Mouse (Mus musculus) heart, postnatal 0 days (tissue): ENCODE results near the gene Otc. TPM values are rescaled to one million over a fixed set of nuclear protein-coding genes. Genes with fewer than 3 reads are reported as not detected.
A peak's percentile ranks its signal among the peaks of the same experiment; 100 is the strongest.

ENCODE experiments used
- ATAC-seq: fragments of 200-750 bp; cut with Nextera tagmentation; 2 replicates; pipeline ENCODE4 v1.8.0; 2017; ENCODE audit warnings: low read depth, moderate number of reproducible peaks, moderate library complexity; ENCODE audit not compliant: insufficient read depth
- DNase-seq: peaks from one replicate; pipeline ENCODE4 v3.0.0-alpha.2; 2016; ENCODE audit warnings: low spot score
- H3K27ac ChIP-seq: fragments of 300-500 bp; sonication (generic); 2 replicates; pipeline ENCODE4 v1.5.1; 2014; ENCODE audit warnings: low read depth, mild to moderate bottlenecking
- H3K27me3 ChIP-seq: fragments of 300-500 bp; sonication (generic); 2 replicates; pipeline ENCODE4 v1.6.1; 2014; ENCODE audit warnings: low read length, mixed read lengths; ENCODE audit not compliant: control insufficient read depth, insufficient read depth
- H3K36me3 ChIP-seq: fragments of 300-500 bp; sonication (generic); replicated peaks from 2 replicates; pipeline ENCODE4 v1.6.1; 2014; ENCODE audit warnings: low read length, mixed read lengths; ENCODE audit not compliant: control insufficient read depth, insufficient read depth
- H3K4me1 ChIP-seq: fragments of 300-500 bp; sonication (generic); 2 replicates; pipeline ENCODE4 v1.6.1; 2014; ENCODE audit warnings: antibody characterized with exemption; ENCODE audit not compliant: control insufficient read depth, insufficient read depth
- H3K4me2 ChIP-seq: fragments of 300-500 bp; sonication (generic); 2 replicates; pipeline ENCODE4 v1.6.1; 2014; ENCODE audit warnings: low read depth, mild to moderate bottlenecking, low read length, moderate library complexity
- H3K4me3 ChIP-seq: fragments of 300-500 bp; sonication (generic); 2 replicates; pipeline ENCODE4 v1.5.1; 2014; ENCODE audit warnings: low read depth, low read length
- H3K9ac ChIP-seq: fragments of 300-500 bp; sonication (generic); replicated peaks from 2 replicates; pipeline ENCODE4 v1.6.1; 2014; ENCODE audit warnings: low read depth, low read length, mixed read lengths
- H3K9me3 ChIP-seq: fragments of 300-500 bp; sonication (generic); replicated peaks from 2 replicates; pipeline ENCODE4 v1.6.1; 2016; ENCODE audit warnings: low read length; ENCODE audit not compliant: control insufficient read depth
- CTCF ChIP-seq: IDR thresholded peaks from 2 replicates; pipeline ENCODE4 v1.5.1; 2016; ENCODE audit warnings: antibody characterized with exemption, control low read depth, low read depth
- EP300 ChIP-seq: IDR thresholded peaks from 2 replicates; pipeline ENCODE4 v1.6.1; 2016; ENCODE audit warnings: antibody characterized with exemption, low read depth
- WGBS: fragments of 180-500 bp; shearing (Covaris S2); extraction: QIAGEN DNeasy Blood & Tissue Kit; methylation state at CpG from one replicate; pipeline ENCODE4 v1.1.7; 2014; 5-methylcytosine and 5-hydroxymethylcytosine counted together
- polyA plus RNA-seq: library from polyadenylated mRNA; unstranded; fragments of >200 nt; fragmentation: Nextera tagmentation; extraction: Ambion mirVana; gene quantifications from 2 replicates; pipeline ENCODE4 v1.2.1, GENCODE M21; 2015
- total RNA-seq: library from RNA; depleted of rRNA; stranded (reverse); fragments of >200 nt; gene quantifications from 2 replicates; pipeline ENCODE4 v1.2.3, GENCODE M21; 2014; ENCODE audit warnings: low replicate concordance

Gene Otc
- total and polyA plus RNA-seq, 2 experiments from 2014 or later: not detected

DNA sequence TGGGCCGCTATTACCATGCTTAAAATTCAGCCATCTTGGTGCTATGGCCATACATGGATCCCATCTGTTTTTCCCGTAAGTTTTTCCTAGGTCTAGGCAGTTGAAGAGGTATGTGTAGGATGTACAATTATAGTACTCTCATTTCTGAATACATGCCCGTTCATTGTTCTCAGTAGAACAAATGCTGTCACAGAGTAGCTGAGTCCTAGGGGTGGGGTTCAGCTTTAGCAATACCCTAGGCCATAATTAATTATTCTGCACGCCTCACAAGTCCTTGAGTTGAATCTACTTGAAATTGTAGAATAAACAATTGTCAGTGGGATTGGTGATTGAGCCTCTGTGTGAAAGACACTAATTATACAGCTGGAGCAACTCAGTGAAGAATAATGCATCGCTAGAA lies 6.2 kb downstream of the Otc start:
- Histone ChIP-seq H3K4me3 (no peak overlapping the region), H3K4me1 (no peaks in the 10 kb centered on the region), H3K9ac (no peak overlapping the region), H3K36me3 (no peaks in the 10 kb centered on the region), H3K27me3 (no peaks in the 10 kb centered on the region), H3K9me3 (no peaks in the 10 kb centered on the region), H3K27ac (peak overlapping the region; percentile 43), H3K4me2 (no peak overlapping the region)
- 58% methylated on average over 5 of the region's 5 CpGs for WGBS
- ATAC-seq (peak; percentile 55), DNase-seq (no peak)
- TF ChIP-seq EP300 (peak; percentile 58; the same call in 1 of the 2 replicates), CTCF (no peak)

DNA sequence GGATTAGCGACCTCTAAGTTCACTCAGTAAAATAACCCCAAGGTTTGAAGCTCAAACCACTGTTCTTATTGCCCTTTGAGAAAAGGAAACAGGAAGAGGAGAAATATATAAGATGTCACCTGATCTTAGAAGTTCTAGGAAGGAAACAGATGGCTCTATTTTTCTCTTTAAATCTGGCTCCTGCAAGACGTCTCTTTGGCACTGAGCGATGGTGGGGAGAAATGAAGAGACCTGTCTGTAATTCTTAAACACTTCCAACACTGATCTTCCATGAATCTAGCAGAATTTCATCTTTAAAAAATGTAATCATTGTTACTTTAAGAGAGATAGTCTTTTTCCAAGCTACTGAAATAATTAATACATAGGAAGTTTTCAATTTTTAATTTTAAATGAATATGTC lies 16.2 kb downstream of the Otc start:
- Histone ChIP-seq H3K4me2 (no peak overlapping the region), H3K9ac (no peak overlapping the region), H3K27me3 (no peaks in the 10 kb centered on the region), H3K9me3 (no peaks in the 10 kb centered on the region), H3K27ac (no peak overlapping the region), H3K4me3 (no peak overlapping the region), H3K4me1 (no peaks in the 10 kb centered on the region), H3K36me3 (no peaks in the 10 kb centered on the region)
- DNase-seq (no peak), ATAC-seq (no peak)
- TF ChIP-seq EP300 (no peak), CTCF (no peak)
- 71% methylated on average over 3 of the region's 3 CpGs for WGBS

DNA sequence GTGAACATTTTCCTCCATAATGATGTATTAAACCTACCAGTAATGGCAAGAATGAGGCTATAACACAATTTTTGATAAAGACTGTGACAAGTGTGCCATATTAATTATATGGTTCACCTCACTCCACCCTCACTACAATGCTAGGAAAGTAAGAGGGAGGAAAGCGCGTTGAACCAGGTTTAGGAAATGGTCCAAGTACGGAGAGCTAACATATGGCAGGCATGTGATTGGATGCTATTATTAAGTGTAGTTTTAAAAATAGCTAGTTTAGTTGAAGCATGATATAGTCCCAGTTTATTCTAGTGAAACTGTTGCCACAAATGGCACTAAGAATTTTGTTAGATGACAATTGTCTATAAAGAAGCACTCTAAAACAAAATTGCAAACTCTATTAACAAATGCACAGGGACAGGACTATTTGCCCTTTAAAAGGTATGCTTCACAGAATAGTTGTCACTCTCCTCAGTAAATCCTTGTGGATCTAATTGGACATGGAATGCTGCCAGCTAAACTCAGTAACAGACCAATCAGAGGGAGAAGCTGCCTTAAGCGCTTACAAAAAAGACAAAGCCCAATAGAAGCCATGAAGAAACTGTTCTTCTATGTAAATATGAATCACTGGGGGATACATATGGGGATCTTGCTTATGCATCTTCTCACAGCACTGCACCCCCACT lies 16.8 kb downstream of the Otc start:
- no peaks in the 10 kb centered on the region for H3K9me3 ChIP-seq
- no peak for TF ChIP-seq CTCF
- TF ChIP-seq EP300: no peak
- no peaks in the 10 kb centered on the region for H3K27me3 ChIP-seq
- no peaks in the 10 kb centered on the region for H3K4me1 ChIP-seq
- no peaks in the 10 kb centered on the region for H3K36me3 ChIP-seq
- no peak overlapping the region for H3K4me3 ChIP-seq
- H3K9ac ChIP-seq: no peak overlapping the region
- no peak overlapping the region for H3K4me2 ChIP-seq
- ATAC-seq (no peak), DNase-seq (no peak)
- 53% methylated on average over 4 of the region's 4 CpGs for WGBS
- no peak overlapping the region for H3K27ac ChIP-seq

- WGBS: 83% methylated on average over 14 of the region's 14 CpGs
- H3K27me3 ChIP-seq: no peaks in the 10 kb centered on the region
- ATAC-seq (no peak), DNase-seq (no peak)
- H3K9me3 ChIP-seq: no peaks in the 10 kb centered on the region
- no peak overlapping the region for H3K4me3 ChIP-seq
- no peaks in the 10 kb centered on the region for H3K4me1 ChIP-seq
- no peak overlapping the region for H3K9ac ChIP-seq
- TF ChIP-seq CTCF: no peak
- no peak for TF ChIP-seq EP300
- no peak overlapping the region for H3K27ac ChIP-seq
- no peak overlapping the region for H3K4me2 ChIP-seq
- no peaks in the 10 kb centered on the region for H3K36me3 ChIP-seq
Observed at GRCm38 (mm10) chrX:10297341-10297740, 45.2 kb downstream of the Otc start.

- no peak for TF ChIP-seq EP300
- no peak for TF ChIP-seq CTCF
- Histone ChIP-seq H3K4me1 (no peaks in the 10 kb centered on the region), H3K9me3 (no peaks in the 10 kb centered on the region), H3K36me3 (no peaks in the 10 kb centered on the region), H3K27ac (no peak overlapping the region), H3K9ac (no peak overlapping the region), H3K27me3 (no peaks in the 10 kb centered on the region), H3K4me3 (no peak overlapping the region), H3K4me2 (no peak overlapping the region)
- DNase-seq (no peak), ATAC-seq (no peak)
- whole genome bisulfite sequencing: 74% methylated on average over 4 of the region's 4 CpGs
Observed at GRCm38 (mm10) chrX:10318176-10318575, 66.1 kb downstream of the Otc start.

DNA sequence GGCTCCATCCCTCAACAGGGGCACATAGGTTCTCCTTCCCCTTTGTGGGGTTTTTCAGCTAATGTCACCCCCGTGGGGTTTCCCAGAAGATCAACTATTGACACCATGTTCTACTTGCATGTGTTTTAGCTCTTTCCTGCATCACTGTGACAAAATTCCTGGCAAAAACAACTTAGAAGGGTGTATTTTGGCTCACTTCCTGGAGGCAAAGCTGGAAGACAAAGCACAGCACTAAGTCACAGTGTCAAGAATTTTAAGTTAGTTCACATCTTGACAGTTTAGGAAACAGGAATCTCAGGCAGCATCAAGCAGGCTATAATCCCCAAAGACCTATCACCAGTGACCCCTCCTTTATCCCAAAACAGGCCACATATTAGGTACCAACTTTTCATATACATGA lies 78.1 kb downstream of the Otc start:
- no peak overlapping the region for H3K4me3 ChIP-seq
- WGBS: 33% methylated on average over 1 of the region's 1 CpGs
- no peak for DNase-seq

More for the DNA sequence above, 78.1 kb downstream of the Otc start:
- H3K36me3 ChIP-seq: no peaks in the 10 kb centered on the region
- ATAC-seq: no peak
- H3K27ac ChIP-seq: no peak overlapping the region
- TF ChIP-seq EP300 (no peak), CTCF (no peak)
- no peaks in the 10 kb centered on the region for H3K4me1 ChIP-seq
- no peaks in the 10 kb centered on the region for H3K9me3 ChIP-seq
- no peak overlapping the region for H3K4me2 ChIP-seq
- no peak overlapping the region for H3K9ac ChIP-seq
- H3K27me3 ChIP-seq: no peaks in the 10 kb centered on the region
